Mouse (Mus musculus) left cerebral cortex, postnatal 36 days (tissue): ENCODE measurements at regions not wholly inside any gene's neighbourhood (a gene's known extent, or its start where the extent isn't known, plus 50 kb on each side); places are given as distances from the start of the nearest gene placed in this dataset.
A peak's percentile ranks its signal among the peaks of the same experiment; 100 is the strongest.
"Not testable (repeated sequence)": the region's sequence is repeated elsewhere in the genome, so short reads cannot be mapped to it uniquely, and the experiment has no call there.

Source experiments
- DNase-seq, 2 experiments: peaks; one replicate each; pipeline ENCODE4 v3.0.0; 2021 to 2022; ENCODE audit warnings: low spot score in 2 of 2, mixed read lengths in 1 of 2
- intact Hi-C: fragments of 180-260 bp; cut with DNase I; formaldehyde crosslinking; loops from one replicate; pipeline ENCODE4 v1.15.1; 2025

DNA sequence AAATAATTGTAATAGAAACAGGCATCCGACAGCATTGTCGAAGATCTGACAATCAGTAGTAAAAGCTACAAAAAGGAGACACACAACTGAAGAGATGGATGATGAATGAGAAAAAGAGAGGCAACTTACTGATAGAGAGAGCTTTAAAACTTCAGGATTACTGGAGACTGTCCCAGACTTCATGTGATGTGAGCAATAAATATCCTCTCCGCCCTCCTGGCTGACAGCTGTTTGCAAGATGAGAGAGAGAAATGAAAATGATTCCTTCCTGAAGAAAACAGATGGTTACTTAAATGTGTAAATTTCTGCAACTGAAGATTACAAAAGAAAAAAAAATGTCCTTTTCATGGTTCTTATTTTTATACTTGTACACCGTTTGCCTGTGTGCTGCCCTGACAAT lies 306.7 kb upstream of the Ncam2 start:
- intact Hi-C loops = no loop called here
- peak; percentile 26 to 32 for DNase-seq

DNA sequence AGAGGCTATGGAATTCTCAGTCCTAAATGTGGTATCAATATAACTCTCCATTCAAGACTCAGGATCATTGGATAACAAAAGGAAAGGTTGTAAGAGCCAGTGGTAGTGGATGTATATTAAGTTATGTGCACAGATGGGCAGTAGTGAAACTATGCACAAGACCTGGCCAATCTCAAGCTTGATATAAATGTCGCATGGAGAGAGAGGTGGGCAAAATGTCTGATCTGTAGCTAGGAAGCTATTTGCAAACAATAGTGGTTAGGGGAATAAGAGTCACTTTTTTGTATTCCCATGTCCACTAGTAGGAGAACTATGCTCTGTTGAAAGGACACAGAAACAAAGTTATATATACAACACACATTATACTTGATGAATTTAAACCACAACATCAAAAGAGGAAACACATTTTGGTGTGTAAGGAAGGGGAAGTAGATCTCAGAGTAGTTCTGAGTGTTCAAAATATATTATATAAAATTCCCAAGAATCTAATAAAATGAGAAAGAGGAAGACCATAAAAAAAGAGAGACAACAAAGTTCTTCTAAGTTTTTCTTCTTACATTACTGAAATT lies 279.7 kb upstream of the Ncam2 start:
- no peak for DNase-seq
- intact Hi-C loops = no loop called here

GRCm38 (mm10) chr16:80931017-80931416 lies 269.5 kb upstream of the Ncam2 start:
- intact Hi-C loops = no loop called here
- no peak for DNase-seq

GRCm38 (mm10) chr16:80931477-80931876 lies 269.0 kb upstream of the Ncam2 start:
- intact Hi-C loops = no loop called here

DNA sequence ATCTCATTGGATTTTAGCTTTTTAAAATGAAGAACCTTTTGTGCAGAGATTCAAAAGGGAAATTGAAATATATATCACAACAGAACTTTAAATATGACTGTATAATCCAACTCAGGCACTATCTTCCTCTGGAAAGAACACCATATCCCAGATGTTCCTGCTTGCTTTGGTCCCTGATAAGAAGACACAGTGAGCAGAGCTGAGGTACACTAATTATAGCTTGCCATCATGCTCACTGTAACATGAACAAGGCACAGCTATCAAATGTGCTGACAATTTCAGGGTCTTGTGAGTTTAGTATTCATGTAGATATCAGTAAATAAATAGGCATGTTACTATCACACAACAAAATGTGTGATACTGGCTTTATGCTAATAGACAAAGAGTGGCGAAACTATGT lies 264.8 kb upstream of the Ncam2 start:
- DNase-seq = no peak
- intact Hi-C loops = no loop called here

More at GRCm38 (mm10) chr16:80931477-80931876, 269.0 kb upstream of the Ncam2 start:
- DNase-seq = no peak

DNA sequence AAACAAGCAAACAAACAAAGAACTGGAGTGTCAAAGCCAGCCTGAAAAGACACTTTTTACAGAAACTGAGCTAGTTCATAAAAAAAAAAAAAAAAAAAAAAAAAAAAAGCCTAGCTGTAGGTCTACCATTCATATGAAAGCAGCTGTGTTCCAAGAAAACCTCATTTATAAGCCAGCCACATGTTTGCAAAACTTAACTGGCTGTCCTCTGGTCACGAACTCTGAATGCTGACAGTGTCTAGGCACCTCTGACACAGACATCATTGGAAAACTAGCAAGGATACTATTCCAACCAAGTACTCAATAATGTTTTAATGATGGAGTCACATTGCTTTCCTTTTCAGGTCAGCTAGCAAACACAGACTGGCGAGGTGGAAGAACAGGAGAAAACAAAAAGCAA lies 238.4 kb upstream of the Ncam2 start:
- intact Hi-C loops = no loop called here
- DNase-seq = no peak

DNA sequence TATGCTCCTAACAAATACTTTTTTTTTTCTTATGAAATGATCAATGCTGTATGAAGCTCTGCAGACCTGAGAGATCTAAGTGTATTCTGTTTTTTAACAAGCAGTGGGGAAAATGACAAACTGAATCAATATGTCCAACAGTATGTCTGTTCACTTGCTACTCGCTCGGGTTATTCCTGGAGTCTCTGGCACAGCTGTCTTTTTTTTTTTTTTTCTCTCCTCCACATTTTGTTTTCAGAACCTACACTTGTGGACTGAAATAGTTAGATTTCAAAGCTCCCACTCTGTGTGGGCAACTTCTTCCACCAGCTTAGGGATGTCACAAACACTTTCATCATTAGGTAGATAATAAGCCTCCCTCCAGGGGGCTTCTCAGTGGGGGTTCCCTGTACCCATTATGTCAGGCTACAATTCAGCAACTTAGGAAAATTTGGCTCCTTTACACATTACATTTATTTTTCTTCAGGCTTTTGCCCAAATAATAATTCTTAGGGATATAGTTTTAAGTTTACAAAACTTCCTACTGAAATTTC lies 218.9 kb upstream of the Ncam2 start:
- intact Hi-C loops = no loop called here
- DNase-seq = no peak

DNA sequence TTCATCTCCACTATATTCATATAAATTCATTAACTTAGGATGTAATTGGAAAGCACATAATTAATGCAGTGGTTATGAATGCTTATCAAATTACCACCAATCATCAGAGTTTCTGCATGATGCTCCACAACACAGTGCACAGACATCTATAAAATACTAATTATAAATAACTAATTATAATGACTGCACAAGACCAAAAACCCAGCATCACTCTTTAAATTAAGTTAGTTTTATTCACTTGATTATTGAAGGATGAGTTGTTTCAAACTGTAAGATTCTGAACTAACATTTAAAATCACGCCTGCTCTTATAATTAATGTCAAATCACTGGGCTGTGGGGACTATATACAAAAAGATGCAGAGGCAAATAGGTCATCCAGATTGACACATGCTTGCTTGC lies 212.7 kb upstream of the Ncam2 start:
- no peak for DNase-seq
- intact Hi-C loops = no loop called here

GRCm38 (mm10) chr16:81036831-81037230 lies 163.7 kb upstream of the Ncam2 start:
- DNase-seq, intact Hi-C loops: not testable (repeated sequence)

DNA sequence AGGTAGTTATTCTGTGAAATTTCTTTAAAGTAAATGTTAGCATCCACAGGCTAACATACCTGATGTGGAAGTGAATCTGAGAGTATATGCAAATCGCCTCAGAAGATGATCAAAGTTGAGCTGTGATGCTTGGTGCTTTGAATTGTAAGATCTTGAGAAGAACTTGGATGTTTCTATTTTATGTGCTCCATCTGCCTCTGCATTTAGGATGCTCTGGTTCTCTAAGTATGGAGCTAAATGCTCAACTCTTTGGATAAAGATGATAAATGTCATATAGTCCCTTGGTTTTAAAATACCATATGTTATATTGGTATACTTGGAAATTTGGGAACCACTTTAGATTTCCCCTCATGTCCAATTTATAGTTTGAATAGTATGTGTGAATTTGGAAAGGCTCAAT lies 159.2 kb upstream of the Ncam2 start:
- no peak for DNase-seq
- intact Hi-C loops = no loop called here

DNA sequence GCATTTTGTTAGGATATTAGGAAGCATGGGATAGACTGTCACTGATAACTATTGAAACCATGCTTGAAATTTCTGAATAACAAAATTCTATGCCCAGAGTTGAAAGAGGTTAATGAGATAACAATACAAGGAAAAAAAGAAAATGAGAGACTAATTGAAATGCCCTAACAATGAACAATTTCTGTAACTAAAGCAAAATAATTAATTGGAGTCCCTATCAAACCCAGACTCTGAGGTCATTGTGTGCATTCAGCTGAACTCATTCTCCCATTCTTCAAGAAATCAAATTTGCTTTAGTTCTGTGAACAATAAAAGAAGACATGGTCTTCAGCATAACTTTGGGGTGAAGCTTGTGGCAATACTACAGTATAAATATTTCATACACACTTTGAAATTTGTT lies 154.8 kb upstream of the Ncam2 start:
- intact Hi-C loops = no loop called here
- no peak for DNase-seq

GRCm38 (mm10) chr16:81068330-81068729 lies 132.2 kb upstream of the Ncam2 start:
- no peak for DNase-seq
- intact Hi-C loops = no loop called here
